Mouse (Mus musculus): ENCODE data around the gene Gm7735.
"Not testable (repeated sequence)": the region's sequence is repeated elsewhere in the genome, so short reads cannot be mapped to it uniquely, and the experiment has no call there.

DNA sequence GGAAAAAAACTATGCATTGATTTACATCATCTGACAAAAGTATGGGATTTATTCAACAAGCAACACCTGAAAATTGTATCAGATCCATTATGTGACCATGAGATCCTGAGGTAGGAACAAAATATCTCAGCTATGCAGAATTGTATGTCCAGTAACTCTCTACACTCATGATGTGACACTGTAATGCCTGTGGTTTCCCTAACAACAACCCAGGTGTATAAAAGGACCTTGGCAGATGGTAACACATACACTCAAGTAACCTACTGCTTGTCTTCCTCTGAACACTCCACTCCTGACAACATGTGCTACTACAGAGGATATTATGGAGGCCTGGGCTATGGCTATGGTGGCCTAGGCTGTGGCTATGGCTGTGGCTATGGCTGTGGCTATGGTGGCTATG, at the start of gene Gm7735:
- TF ChIP-seq CTCF (conservative IDR thresholded peaks at IDR 0.05; ENCODE audit: low read length); POU5F1 (IDR thresholded peaks at IDR 0.05; ENCODE audit: borderline replicate concordance, low read length): not testable (repeated sequence)

All from E14TG2a.4 (cell line).